Mouse (Mus musculus) stomach, embryonic 15.5 days (tissue): ENCODE measurements around the gene Col28a1. TPM values are rescaled to one million over a fixed set of nuclear protein-coding genes. Genes with fewer than 3 reads are reported as not detected.

Source experiments
- ATAC-seq: fragments of 200-750 bp; cut with Nextera tagmentation; 2 replicates; pipeline ENCODE4 v1.8.0; 2017; ENCODE audit warnings: low read depth, moderate number of reproducible peaks, moderate TSS enrichment; ENCODE audit not compliant: insufficient read depth, low FRiP score
- H3K27ac ChIP-seq: fragments of 300-500 bp; sonication (generic); 2 replicates; pipeline ENCODE4 v1.5.1; 2015; ENCODE audit warnings: mild to moderate bottlenecking, inconsistent platforms
- H3K27me3 ChIP-seq: fragments of 300-500 bp; sonication (generic); replicated peaks from 2 replicates; pipeline ENCODE4 v1.6.1; 2015; ENCODE audit warnings: inconsistent platforms
- H3K36me3 ChIP-seq: fragments of 300-500 bp; sonication (generic); 2 replicates; pipeline ENCODE4 v1.6.1; 2015; ENCODE audit warnings: inconsistent platforms
- H3K4me1 ChIP-seq: fragments of 300-500 bp; sonication (generic); 2 replicates; pipeline ENCODE4 v1.6.1; 2015; ENCODE audit warnings: inconsistent platforms
- H3K4me2 ChIP-seq: fragments of 300-500 bp; sonication (generic); 2 replicates; pipeline ENCODE4 v1.6.1; 2015; ENCODE audit warnings: mild to moderate bottlenecking, inconsistent platforms
- H3K4me3 ChIP-seq: fragments of 300-500 bp; sonication (generic); replicated peaks from 2 replicates; pipeline ENCODE4 v1.5.1; 2015; ENCODE audit warnings: inconsistent platforms
- H3K9ac ChIP-seq: fragments of 300-500 bp; sonication (generic); 2 replicates; pipeline ENCODE4 v1.6.1; 2015; ENCODE audit warnings: inconsistent platforms
- H3K9me3 ChIP-seq: fragments of 300-500 bp; sonication (generic); 2 replicates; pipeline ENCODE4 v1.6.1; 2016; ENCODE audit warnings: inconsistent platforms
- WGBS: fragments of 180-500 bp; shearing (Covaris S2); methylation state at CpG from one replicate; pipeline ENCODE4 v1.1.7; 2015; 5-methylcytosine and 5-hydroxymethylcytosine counted together
- polyA plus RNA-seq: library from polyadenylated mRNA; unstranded; fragments of >200 nt; fragmentation: Nextera tagmentation; extraction: Ambion mirVana; gene quantifications from 2 replicates; pipeline ENCODE4 v1.2.1, GENCODE M21; 2015

Col28a1 gene
- polyA plus RNA-seq, 1 experiment from 2014 or later = 2.0 TPM

GRCm38 (mm10) chr6:8105870-8106706, 86.3 kb downstream of the Col28a1 start:
- ATAC-seq = no peak
- Histone ChIP-seq H3K27me3 (no peaks in the 10 kb centered on the region), H3K4me2 (no peak overlapping the region), H3K36me3 (no peaks in the 10 kb centered on the region), H3K4me3 (no peak overlapping the region), H3K9me3 (no peaks in the 10 kb centered on the region), H3K9ac (no peak overlapping the region), H3K4me1 (no peaks in the 10 kb centered on the region), H3K27ac (no peak overlapping the region)
- WGBS = 61% methylated on average over 10 of the region's 10 CpGs

- Histone ChIP-seq H3K27me3 (no peaks in the 10 kb centered on the region), H3K4me3 (no peak overlapping the region), H3K36me3 (no peaks in the 10 kb centered on the region), H3K9me3 (no peaks in the 10 kb centered on the region), H3K9ac (no peak overlapping the region), H3K27ac (no peak overlapping the region), H3K4me1 (no peaks in the 10 kb centered on the region), H3K4me2 (no peak overlapping the region)
- ATAC-seq = no peak
These were observed 91.2 kb downstream of the Col28a1 start for GRCm38 (mm10) chr6:8101224-8101623.

GRCm38 (mm10) chr6:8095856-8096255, 96.6 kb downstream of the Col28a1 start:
- Histone ChIP-seq H3K27me3 (no peaks in the 10 kb centered on the region), H3K9me3 (no peaks in the 10 kb centered on the region), H3K9ac (no peak overlapping the region), H3K4me1 (no peaks in the 10 kb centered on the region), H3K4me2 (no peak overlapping the region), H3K27ac (no peak overlapping the region), H3K36me3 (no peaks in the 10 kb centered on the region), H3K4me3 (no peak overlapping the region)
- WGBS = 59% methylated on average over 3 of the region's 3 CpGs
- no peak for ATAC-seq

GRCm38 (mm10) chr6:8094160-8094953, 98.1 kb downstream of the Col28a1 start:
- WGBS = 49% methylated on average over 8 of the region's 8 CpGs
- Histone ChIP-seq H3K9me3 (no peaks in the 10 kb centered on the region), H3K27ac (peak overlapping the region; percentile 2; the same call in 1 of the 2 replicates), H3K4me3 (no peak overlapping the region), H3K27me3 (no peaks in the 10 kb centered on the region), H3K4me1 (no peaks in the 10 kb centered on the region), H3K4me2 (no peak overlapping the region), H3K36me3 (no peaks in the 10 kb centered on the region), H3K9ac (no peak overlapping the region)
- no peak for ATAC-seq

DNA sequence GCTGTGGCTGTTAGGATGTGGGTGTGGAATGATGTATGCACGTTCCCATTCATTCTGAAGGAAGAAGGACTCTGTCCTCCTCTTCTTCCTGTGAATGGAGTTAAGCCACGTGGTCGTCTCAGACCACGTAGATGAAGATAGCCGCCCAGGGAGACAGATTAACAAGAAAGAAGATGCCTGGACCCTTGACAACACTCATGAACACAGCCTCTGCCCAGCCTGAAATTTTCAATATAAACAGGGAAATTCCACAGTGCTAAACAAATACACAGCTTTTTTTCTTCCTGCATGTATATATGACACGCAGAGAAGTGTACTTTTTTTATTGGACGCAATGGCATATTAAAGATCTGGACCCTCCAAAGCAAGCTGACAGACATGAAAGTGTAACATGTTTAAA, 98.9 kb downstream of the Col28a1 start:
- 63% methylated on average over 7 of the region's 7 CpGs for WGBS
- no peaks in the 10 kb centered on the region for H3K36me3 ChIP-seq
- H3K4me2 ChIP-seq = no peak overlapping the region
- H3K27me3 ChIP-seq = no peaks in the 10 kb centered on the region
- H3K9me3 ChIP-seq = no peaks in the 10 kb centered on the region
- no peak for ATAC-seq
- H3K9ac ChIP-seq = no peak overlapping the region
- H3K27ac ChIP-seq = 0 out of 2 replicates have a peak overlapping the region, but pooled peaks have one; percentile 2
- no peaks in the 10 kb centered on the region for H3K4me1 ChIP-seq
- H3K4me3 ChIP-seq = no peak overlapping the region

GRCm38 (mm10) chr6:8086847-8087246, 105.6 kb downstream of the Col28a1 start:
- Histone ChIP-seq H3K27ac (peak overlapping the region; percentile 33; the same call in 1 of the 2 replicates), H3K4me2 (no peak overlapping the region), H3K9me3 (no peaks in the 10 kb centered on the region), H3K27me3 (no peaks in the 10 kb centered on the region), H3K9ac (no peak overlapping the region), H3K4me3 (no peak overlapping the region), H3K4me1 (no peaks in the 10 kb centered on the region), H3K36me3 (no peaks in the 10 kb centered on the region)
- no peak for ATAC-seq
- WGBS = 39% methylated on average over 3 of the region's 3 CpGs

DNA sequence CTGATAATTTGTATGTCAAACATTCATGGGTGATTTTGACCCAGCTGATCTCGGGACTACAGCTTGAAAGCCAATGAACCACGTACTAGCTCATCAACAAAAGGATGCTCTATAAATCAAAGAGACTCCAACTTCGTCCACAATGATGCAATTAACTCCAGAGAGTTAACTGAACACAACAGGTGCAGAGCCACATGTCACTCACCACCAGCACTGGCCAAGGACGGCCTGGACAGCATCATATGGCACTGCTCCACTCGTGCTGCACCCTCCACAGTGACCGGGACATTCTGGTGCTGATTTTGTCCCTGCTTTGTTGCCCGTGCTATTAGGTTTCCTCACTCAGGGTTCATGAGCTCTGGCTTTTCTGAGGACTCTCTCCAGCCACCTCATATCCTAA, 107.6 kb downstream of the Col28a1 start:
- Histone ChIP-seq H3K36me3 (no peaks in the 10 kb centered on the region), H3K9ac (no peak overlapping the region), H3K9me3 (no peaks in the 10 kb centered on the region), H3K4me3 (no peak overlapping the region), H3K27ac (no peak overlapping the region), H3K4me2 (no peak overlapping the region), H3K4me1 (no peaks in the 10 kb centered on the region), H3K27me3 (no peaks in the 10 kb centered on the region)
- no peak for ATAC-seq
- 76% methylated on average over 7 of the region's 7 CpGs for WGBS

DNA sequence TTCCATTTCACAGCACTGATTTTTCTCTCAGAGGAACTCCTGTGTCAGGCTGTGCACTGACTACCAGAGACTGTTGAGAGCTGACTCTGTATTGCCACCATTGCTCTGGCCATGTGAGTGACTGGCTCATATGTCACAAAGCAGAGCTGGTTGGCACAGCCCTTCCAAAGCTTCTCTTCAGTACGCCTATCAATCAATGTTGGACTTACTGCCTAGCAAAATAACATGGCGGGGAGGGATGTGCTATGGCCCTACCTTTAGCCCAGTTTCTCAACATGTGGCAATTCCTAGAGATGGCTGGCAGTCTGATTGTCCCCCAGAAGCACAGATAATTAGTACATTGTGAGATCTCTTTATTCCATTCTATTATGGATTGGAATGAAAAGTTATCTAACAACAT, 109.2 kb downstream of the Col28a1 start:
- ATAC-seq = no peak
- H3K27me3 ChIP-seq = no peaks in the 10 kb centered on the region
- H3K36me3 ChIP-seq = no peaks in the 10 kb centered on the region
- H3K4me2 ChIP-seq = no peak overlapping the region
- no peak overlapping the region for H3K27ac ChIP-seq
- H3K9me3 ChIP-seq = no peaks in the 10 kb centered on the region
- no peak overlapping the region for H3K9ac ChIP-seq
- H3K4me3 ChIP-seq = no peak overlapping the region
- H3K4me1 ChIP-seq = no peaks in the 10 kb centered on the region
- WGBS = 87% methylated on average over 2 of the region's 2 CpGs

- no peak overlapping the region for H3K4me3 ChIP-seq
- H3K4me2 ChIP-seq = no peak overlapping the region
- no peaks in the 10 kb centered on the region for H3K27me3 ChIP-seq
- H3K4me1 ChIP-seq = no peaks in the 10 kb centered on the region
- WGBS = 48% methylated on average over 5 of the region's 5 CpGs
- no peaks in the 10 kb centered on the region for H3K36me3 ChIP-seq
- H3K9me3 ChIP-seq = no peaks in the 10 kb centered on the region
- ATAC-seq = no peak
- H3K9ac ChIP-seq = no peak overlapping the region
- H3K27ac ChIP-seq = no peak overlapping the region
These were observed 114.8 kb downstream of the Col28a1 start for GRCm38 (mm10) chr6:8077572-8078146.

GRCm38 (mm10) chr6:8074914-8075313, 117.5 kb downstream of the Col28a1 start:
- H3K9me3 ChIP-seq = no peaks in the 10 kb centered on the region
- WGBS = 62% methylated on average over 2 of the region's 2 CpGs

GRCm38 (mm10) chr6:8068979-8069378, 123.4 kb downstream of the Col28a1 start:
- Histone ChIP-seq H3K9ac (no peak overlapping the region), H3K27me3 (no peaks in the 10 kb centered on the region), H3K4me2 (no peak overlapping the region), H3K4me3 (no peak overlapping the region), H3K27ac (no peak overlapping the region), H3K4me1 (no peaks in the 10 kb centered on the region), H3K36me3 (no peaks in the 10 kb centered on the region), H3K9me3 (no peaks in the 10 kb centered on the region)
- ATAC-seq = no peak
- WGBS = 88% methylated on average over 5 of the region's 5 CpGs

More at GRCm38 (mm10) chr6:8074914-8075313, 117.5 kb downstream of the Col28a1 start:
- no peak overlapping the region for H3K27ac ChIP-seq
- H3K4me2 ChIP-seq = no peak overlapping the region
- no peaks in the 10 kb centered on the region for H3K27me3 ChIP-seq
- no peak overlapping the region for H3K4me3 ChIP-seq
- H3K9ac ChIP-seq = no peak overlapping the region
- H3K36me3 ChIP-seq = no peaks in the 10 kb centered on the region
- no peak for ATAC-seq
- H3K4me1 ChIP-seq = no peaks in the 10 kb centered on the region

GRCm38 (mm10) chr6:8068394-8068793, 124.0 kb downstream of the Col28a1 start:
- 49% methylated on average over 2 of the region's 2 CpGs for WGBS
- H3K9me3 ChIP-seq = no peaks in the 10 kb centered on the region
- H3K4me2 ChIP-seq = no peak overlapping the region
- no peaks in the 10 kb centered on the region for H3K27me3 ChIP-seq
- H3K4me3 ChIP-seq = no peak overlapping the region
- no peaks in the 10 kb centered on the region for H3K36me3 ChIP-seq
- ATAC-seq = no peak
- H3K27ac ChIP-seq = no peak overlapping the region
- no peak overlapping the region for H3K9ac ChIP-seq
- no peaks in the 10 kb centered on the region for H3K4me1 ChIP-seq
